Mouse (Mus musculus) 3T3-L1 (cell line): ENCODE measurements at regions not wholly inside any gene's neighbourhood (a gene's known extent, or its start where the extent isn't known, plus 50 kb on each side); places are given as distances from the start of the nearest gene placed in this dataset.
"Not testable (repeated sequence)": the region's sequence is repeated elsewhere in the genome, so short reads cannot be mapped to it uniquely, and the experiment has no call there.

Experiments
- DNase-seq: peaks from one replicate; pipeline ENCODE4 v3.0.0-alpha.2; 2015; ENCODE audit warnings: low read depth, low spot score

GRCm38 (mm10) chr17:61337094-61337493 is 1544.0 kb downstream of the Efna5 start:
- DNase-seq: no peak

- peak; percentile 66 for DNase-seq
Measured at GRCm38 (mm10) chr17:61325401-61325800, 1555.7 kb downstream of the Efna5 start.

GRCm38 (mm10) chr17:61320865-61321264 is 1560.3 kb downstream of the Efna5 start:
- DNase-seq: peak; percentile 43

GRCm38 (mm10) chr17:61313424-61313823 is 1567.7 kb downstream of the Efna5 start:
- no peak for DNase-seq

GRCm38 (mm10) chr17:61311189-61311588 is 1569.9 kb downstream of the Efna5 start:
- no peak for DNase-seq

- no peak for DNase-seq
Measured at GRCm38 (mm10) chr17:61303611-61304010, 1577.5 kb downstream of the Efna5 start.

- peak; percentile 95 for DNase-seq
Measured at GRCm38 (mm10) chr17:61301984-61302383, 1579.1 kb downstream of the Efna5 start.

- DNase-seq: peak; percentile 69
Measured at GRCm38 (mm10) chr17:61301171-61301570, 1579.9 kb downstream of the Efna5 start.

- no peak for DNase-seq
Measured at GRCm38 (mm10) chr17:61291129-61291528, 1590.0 kb downstream of the Efna5 start.

GRCm38 (mm10) chr17:61288590-61288989 is 1592.5 kb downstream of the Efna5 start:
- DNase-seq: no peak

GRCm38 (mm10) chr17:61273631-61274030 is 1607.5 kb downstream of the Efna5 start:
- DNase-seq: peak; percentile 69

GRCm38 (mm10) chr17:61256526-61256925 is 1624.6 kb downstream of the Efna5 start:
- DNase-seq: not testable (repeated sequence)

GRCm38 (mm10) chr17:61248411-61248810 is 1632.7 kb downstream of the Efna5 start:
- DNase-seq: no peak

- no peak for DNase-seq
Measured at GRCm38 (mm10) chr17:61217198-61217722, 1663.9 kb downstream of the Efna5 start.

GRCm38 (mm10) chr17:61204316-61204715 is 1676.8 kb downstream of the Efna5 start:
- peak; percentile 58 for DNase-seq

- not testable (repeated sequence) for DNase-seq
Measured at GRCm38 (mm10) chr17:61187880-61188279, 1693.2 kb downstream of the Efna5 start.

- DNase-seq: no peak
Measured at GRCm38 (mm10) chr17:61176586-61176985, 1704.5 kb downstream of the Efna5 start.

- DNase-seq: no peak
Measured at GRCm38 (mm10) chr17:61159437-61159836, 1721.7 kb downstream of the Efna5 start.

GRCm38 (mm10) chr17:61137006-61137405 is 1744.1 kb downstream of the Efna5 start:
- no peak for DNase-seq

- DNase-seq: no peak
Measured at GRCm38 (mm10) chr17:61127767-61128166, 1753.3 kb downstream of the Efna5 start.

- DNase-seq: no peak
Measured at GRCm38 (mm10) chr17:61106302-61106701, 1774.8 kb downstream of the Efna5 start.

GRCm38 (mm10) chr17:61060450-61060849 is 1820.7 kb downstream of the Efna5 start:
- DNase-seq: no peak

GRCm38 (mm10) chr17:61058471-61058870 is 1822.6 kb downstream of the Efna5 start:
- DNase-seq: no peak
